Mouse (Mus musculus): ENCODE measurements around the gene Defb22. TPM values are rescaled to one million over a fixed set of nuclear protein-coding genes. Genes with fewer than 3 reads are reported as not detected.

The Defb22 gene
- polyA plus RNA-seq, 1 experiment from 2014 or later = not detected

DNA sequence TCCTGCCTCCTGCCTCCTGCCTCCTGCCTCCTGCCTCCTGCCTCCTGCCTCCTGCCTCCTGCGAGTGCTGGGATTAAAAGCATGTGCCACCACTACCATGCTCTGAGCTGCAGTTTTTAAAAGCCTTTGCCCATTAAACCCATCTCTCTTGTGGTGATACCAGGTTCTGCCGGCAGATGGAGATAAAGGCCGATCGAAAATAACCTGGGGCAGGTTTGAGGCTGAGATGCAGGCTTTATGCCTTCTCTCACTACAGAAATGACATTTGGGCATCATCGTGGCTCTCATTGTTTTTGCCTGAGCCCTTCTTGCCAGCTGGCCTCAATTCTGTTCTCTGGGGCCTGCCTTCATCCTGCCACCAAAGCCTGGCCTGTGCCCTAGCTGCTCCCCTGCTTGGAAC lies 39.7 kb downstream of the Defb22 start:
- no peaks in the 10 kb centered on the region for H3K36me3 ChIP-seq (ENCODE audit: control insufficient read depth, insufficient read depth)
- 5% methylated on average over 5 of the region's 5 CpGs for WGBS
- no peaks in the 10 kb centered on the region for H3K9me3 ChIP-seq (replicated peaks; ENCODE audit: control insufficient read depth, low read length)
- no peak overlapping the region for H3K27ac ChIP-seq (ENCODE audit: low read length)
- no peak overlapping the region for H3K9ac ChIP-seq (ENCODE audit: low read length)
- H3K27me3 ChIP-seq (ENCODE audit: control insufficient read depth, insufficient read depth, low read length) = no peaks in the 10 kb centered on the region
- peaks cover 14% of the 10 kb centered on the region for H3K4me1 ChIP-seq (ENCODE audit: control insufficient read depth, insufficient read depth, low read length)
- no peak overlapping the region for H3K4me2 ChIP-seq (ENCODE audit: low read depth, low read length)
- no peak for ATAC-seq (replicated peaks; ENCODE audit: extremely low read depth, insufficient read depth, low FRiP score)
- H3K4me3 ChIP-seq (ENCODE audit: low read length) = no peak overlapping the region

DNA sequence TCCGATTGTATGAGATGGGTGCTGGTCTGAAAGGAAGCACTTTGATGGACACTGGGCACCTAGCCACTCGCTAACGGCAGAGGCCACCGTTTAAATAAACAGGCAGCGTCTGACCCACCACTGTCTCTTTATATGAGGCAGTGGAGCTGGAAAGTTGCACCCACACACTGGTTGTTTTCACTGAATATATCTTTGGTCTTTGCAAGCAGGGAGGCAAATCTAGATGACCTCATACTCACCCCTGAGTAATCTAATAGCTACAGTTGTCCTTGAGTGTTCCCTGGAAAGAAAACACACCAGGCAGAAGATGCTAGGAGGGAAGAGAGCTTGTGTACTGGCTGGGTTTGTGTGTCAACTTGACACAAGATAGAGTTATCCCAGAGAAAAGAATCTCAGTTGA lies 42.5 kb downstream of the Defb22 start:
- H3K36me3 ChIP-seq (ENCODE audit: control insufficient read depth, insufficient read depth) = no peaks in the 10 kb centered on the region
- no peaks in the 10 kb centered on the region for H3K27me3 ChIP-seq (ENCODE audit: control insufficient read depth, insufficient read depth, low read length)
- no peak overlapping the region for H3K9ac ChIP-seq (ENCODE audit: low read length)

DNA sequence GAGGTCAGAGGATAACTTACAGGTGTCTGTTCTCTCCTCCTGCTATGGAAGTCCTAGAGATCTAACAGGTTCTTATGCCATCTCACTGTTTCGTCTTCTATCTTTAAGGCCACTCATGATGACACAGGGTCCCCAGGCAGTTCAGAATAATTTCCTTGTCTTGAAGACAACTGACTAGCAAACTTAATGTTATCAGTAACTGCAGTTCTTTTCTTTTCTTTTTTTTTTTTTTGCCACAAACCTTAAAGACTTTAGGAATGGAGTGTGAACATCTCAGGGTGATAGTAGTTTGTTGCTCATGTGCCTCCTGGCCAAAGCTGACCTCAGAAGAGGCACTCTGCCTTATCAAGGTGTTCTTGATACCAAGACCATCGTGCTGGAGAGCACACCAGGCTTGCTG lies 43.3 kb downstream of the Defb22 start:
- Histone ChIP-seq H3K36me3 (ENCODE audit: control insufficient read depth, insufficient read depth) (no peaks in the 10 kb centered on the region), H3K4me2 (ENCODE audit: low read depth, low read length) (no peak overlapping the region), H3K27me3 (ENCODE audit: control insufficient read depth, insufficient read depth, low read length) (no peaks in the 10 kb centered on the region), H3K9me3 (replicated peaks; ENCODE audit: control insufficient read depth, low read length) (no peaks in the 10 kb centered on the region), H3K4me1 (ENCODE audit: control insufficient read depth, insufficient read depth, low read length) (peaks cover 13% of the 10 kb centered on the region), H3K9ac (ENCODE audit: low read length) (no peak overlapping the region), H3K27ac (ENCODE audit: low read length) (no peak overlapping the region), H3K4me3 (ENCODE audit: low read length) (no peak overlapping the region)
- no peak for ATAC-seq (replicated peaks; ENCODE audit: extremely low read depth, insufficient read depth, low FRiP score)
- WGBS = 43% methylated on average over 2 of the region's 2 CpGs

More for the DNA sequence above, 42.5 kb downstream of the Defb22 start:
- H3K27ac ChIP-seq (ENCODE audit: low read length) = no peak overlapping the region
- WGBS = 15% methylated on average over 5 of the region's 5 CpGs
- ATAC-seq (replicated peaks; ENCODE audit: extremely low read depth, insufficient read depth, low FRiP score) = no peak
- no peaks in the 10 kb centered on the region for H3K9me3 ChIP-seq (replicated peaks; ENCODE audit: control insufficient read depth, low read length)
- no peak overlapping the region for H3K4me2 ChIP-seq (ENCODE audit: low read depth, low read length)
- H3K4me3 ChIP-seq (ENCODE audit: low read length) = no peak overlapping the region
- H3K4me1 ChIP-seq (ENCODE audit: control insufficient read depth, insufficient read depth, low read length) = peaks cover 13% of the 10 kb centered on the region

DNA sequence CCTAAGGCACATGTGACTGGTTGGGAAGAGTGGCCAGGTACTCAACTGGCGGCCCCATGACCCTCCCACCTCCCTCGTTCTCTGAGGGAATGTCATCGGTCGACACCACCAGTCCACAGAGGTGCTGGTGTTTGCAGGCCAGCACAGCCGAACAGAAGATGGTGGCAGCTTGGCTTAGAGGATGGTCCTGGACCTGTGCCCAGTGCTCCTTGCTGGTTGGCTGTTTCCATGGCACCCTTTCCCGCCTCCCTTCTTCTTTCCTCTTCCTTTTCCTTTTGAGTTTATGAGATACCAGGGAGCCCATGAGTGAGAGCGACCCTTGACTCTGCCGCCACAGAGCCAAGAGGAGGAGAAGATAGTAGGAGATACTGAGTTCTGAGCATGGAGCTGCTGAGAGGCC lies 46.7 kb downstream of the Defb22 start:
- Histone ChIP-seq H3K4me3 (ENCODE audit: low read length) (no peak overlapping the region), H3K9ac (ENCODE audit: low read length) (no peak overlapping the region), H3K4me1 (ENCODE audit: control insufficient read depth, insufficient read depth, low read length) (peaks cover 13% of the 10 kb centered on the region), H3K4me2 (ENCODE audit: low read depth, low read length) (no peak overlapping the region), H3K27ac (ENCODE audit: low read length) (no peak overlapping the region), H3K9me3 (replicated peaks; ENCODE audit: control insufficient read depth, low read length) (no peaks in the 10 kb centered on the region), H3K27me3 (ENCODE audit: control insufficient read depth, insufficient read depth, low read length) (no peaks in the 10 kb centered on the region), H3K36me3 (ENCODE audit: control insufficient read depth, insufficient read depth) (no peaks in the 10 kb centered on the region)
- no peak for ATAC-seq (replicated peaks; ENCODE audit: extremely low read depth, insufficient read depth, low FRiP score)
- 77% methylated on average over 8 of the region's 8 CpGs for WGBS

DNA sequence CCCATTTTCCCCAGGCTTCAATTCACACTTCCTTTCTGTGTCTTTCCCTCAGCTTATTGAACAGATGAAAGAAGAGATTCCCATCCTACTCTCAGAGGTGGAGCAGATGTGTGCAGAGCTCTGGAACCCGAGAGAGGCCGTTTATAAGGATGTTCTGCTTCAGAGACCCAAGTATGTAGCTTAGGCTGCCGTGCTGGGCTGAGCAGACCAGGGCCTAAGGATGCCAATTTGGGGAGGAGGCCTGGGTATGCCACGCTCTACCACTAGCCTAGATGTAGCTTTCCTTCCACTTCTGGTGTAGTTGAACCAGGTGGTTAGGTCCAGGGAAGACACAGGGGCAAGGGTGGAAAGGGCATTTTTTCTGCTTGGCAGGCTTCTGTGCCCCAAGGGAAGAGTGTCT lies 47.6 kb downstream of the Defb22 start:
- Histone ChIP-seq H3K9me3 (replicated peaks; ENCODE audit: control insufficient read depth, low read length) (no peaks in the 10 kb centered on the region), H3K36me3 (ENCODE audit: control insufficient read depth, insufficient read depth) (no peaks in the 10 kb centered on the region), H3K27me3 (ENCODE audit: control insufficient read depth, insufficient read depth, low read length) (no peaks in the 10 kb centered on the region), H3K4me2 (ENCODE audit: low read depth, low read length) (no peak overlapping the region), H3K4me3 (ENCODE audit: low read length) (no peak overlapping the region), H3K27ac (ENCODE audit: low read length) (no peak overlapping the region), H3K9ac (ENCODE audit: low read length) (no peak overlapping the region), H3K4me1 (ENCODE audit: control insufficient read depth, insufficient read depth, low read length) (peaks cover 13% of the 10 kb centered on the region)
- whole genome bisulfite sequencing = 81% methylated on average over 4 of the region's 4 CpGs
- no peak for ATAC-seq (replicated peaks; ENCODE audit: extremely low read depth, insufficient read depth, low FRiP score)

DNA sequence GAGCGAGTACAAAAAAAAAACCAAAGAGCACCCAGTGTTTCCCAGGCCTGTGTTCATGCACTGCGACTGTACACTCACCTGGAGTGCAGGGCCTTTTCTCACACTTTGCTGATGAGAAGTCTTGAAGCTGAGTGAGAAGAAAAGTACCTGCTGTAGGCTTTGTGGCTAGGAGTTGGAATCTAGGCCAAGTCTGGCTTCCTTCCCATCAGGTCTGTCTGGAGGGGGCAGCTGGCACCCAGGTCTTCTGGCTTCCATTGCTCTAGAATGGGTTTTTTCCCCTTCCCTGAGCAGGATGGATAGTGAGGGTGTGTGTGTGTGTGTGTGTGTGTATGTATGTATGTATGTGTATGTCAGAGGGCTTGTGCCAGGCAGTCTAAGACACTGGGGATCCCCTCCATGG lies 50.1 kb downstream of the Defb22 start:
- Histone ChIP-seq H3K4me3 (ENCODE audit: low read length) (no peak overlapping the region), H3K36me3 (ENCODE audit: control insufficient read depth, insufficient read depth) (no peaks in the 10 kb centered on the region), H3K27ac (ENCODE audit: low read length) (no peak overlapping the region), H3K4me2 (ENCODE audit: low read depth, low read length) (no peak overlapping the region), H3K9me3 (replicated peaks; ENCODE audit: control insufficient read depth, low read length) (no peaks in the 10 kb centered on the region), H3K9ac (ENCODE audit: low read length) (no peak overlapping the region), H3K27me3 (ENCODE audit: control insufficient read depth, insufficient read depth, low read length) (no peaks in the 10 kb centered on the region), H3K4me1 (ENCODE audit: control insufficient read depth, insufficient read depth, low read length) (peaks cover 20% of the 10 kb centered on the region)
- no peak for ATAC-seq (replicated peaks; ENCODE audit: extremely low read depth, insufficient read depth, low FRiP score)
- 82% methylated on average over 2 of the region's 2 CpGs for WGBS

DNA sequence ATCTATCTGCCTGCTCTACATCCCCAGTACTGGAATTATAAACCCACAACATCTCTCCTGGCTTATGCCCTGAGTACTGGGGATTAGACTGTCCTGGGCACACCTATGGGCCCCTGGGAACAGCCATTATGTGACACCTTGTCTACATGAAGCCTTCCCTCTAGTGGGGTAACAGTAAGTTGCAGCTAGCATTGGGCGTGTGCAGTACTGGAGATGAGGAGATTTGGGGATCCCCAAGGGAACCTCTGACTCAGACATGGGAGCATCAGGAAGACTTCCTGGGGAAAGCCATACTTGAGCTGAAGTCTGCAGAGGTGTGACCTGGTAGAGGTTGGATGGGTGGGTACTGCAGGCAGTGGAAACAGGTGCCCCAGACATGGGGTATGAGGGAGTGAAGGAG lies 51.0 kb downstream of the Defb22 start:
- H3K36me3 ChIP-seq (ENCODE audit: control insufficient read depth, insufficient read depth) = no peaks in the 10 kb centered on the region
- H3K27me3 ChIP-seq (ENCODE audit: control insufficient read depth, insufficient read depth, low read length) = no peaks in the 10 kb centered on the region
- no peak overlapping the region for H3K4me2 ChIP-seq (ENCODE audit: low read depth, low read length)
- 78% methylated on average over 1 of the region's 1 CpGs for WGBS
- H3K4me1 ChIP-seq (ENCODE audit: control insufficient read depth, insufficient read depth, low read length) = peaks cover 18% of the 10 kb centered on the region
- H3K4me3 ChIP-seq (ENCODE audit: low read length) = no peak overlapping the region
- no peak overlapping the region for H3K9ac ChIP-seq (ENCODE audit: low read length)
- ATAC-seq (replicated peaks; ENCODE audit: extremely low read depth, insufficient read depth, low FRiP score) = no peak
- H3K27ac ChIP-seq (ENCODE audit: low read length) = no peak overlapping the region
- H3K9me3 ChIP-seq (replicated peaks; ENCODE audit: control insufficient read depth, low read length) = no peaks in the 10 kb centered on the region

DNA sequence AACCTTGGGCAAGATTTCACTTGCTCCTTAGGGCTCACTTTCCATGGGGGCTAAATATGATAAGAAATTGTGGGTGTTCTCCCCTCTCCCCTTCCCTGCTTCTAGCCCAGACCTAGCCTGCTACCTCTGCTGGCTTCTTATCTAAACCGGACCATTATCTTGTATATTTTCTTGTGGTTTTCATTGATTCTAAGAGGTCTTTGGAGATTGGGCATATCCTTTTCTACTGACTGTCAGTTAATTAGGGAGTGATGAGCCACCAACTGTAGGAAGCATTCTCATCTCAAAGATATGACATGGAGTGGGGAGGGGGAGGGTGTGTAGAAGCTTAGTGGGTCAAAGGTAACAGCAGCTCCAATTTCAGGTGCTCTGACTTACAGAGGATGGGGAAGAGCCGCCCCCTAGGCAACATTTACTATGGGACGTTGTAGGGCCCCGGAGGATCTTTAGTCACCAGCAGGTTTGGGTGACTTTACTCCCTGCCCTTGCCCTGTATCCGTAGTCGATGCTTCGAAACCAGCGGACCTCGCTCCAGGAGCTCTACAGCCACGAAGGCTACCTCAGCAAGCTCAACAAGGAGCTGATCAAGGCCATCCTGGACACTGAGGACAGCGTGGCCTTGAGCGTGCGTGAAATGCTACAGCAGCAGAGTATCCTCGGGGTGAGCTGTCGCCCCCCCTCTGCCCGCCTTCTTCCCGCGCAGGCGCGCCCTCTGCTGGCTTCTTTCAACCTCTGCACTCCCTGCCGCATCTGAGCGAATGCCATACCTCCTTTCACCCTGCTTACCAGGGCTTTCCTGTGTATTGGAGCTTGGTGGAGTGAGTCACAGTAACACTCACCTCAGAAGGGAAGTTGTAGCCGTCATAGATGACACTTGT lies 52.7 kb downstream of the Defb22 start:
- Histone ChIP-seq H3K9me3 (replicated peaks; ENCODE audit: control insufficient read depth, low read length) (no peaks in the 10 kb centered on the region), H3K4me2 (ENCODE audit: low read depth, low read length) (peak overlapping the region; percentile 77), H3K27me3 (ENCODE audit: control insufficient read depth, insufficient read depth, low read length) (no peaks in the 10 kb centered on the region), H3K36me3 (ENCODE audit: control insufficient read depth, insufficient read depth) (no peaks in the 10 kb centered on the region), H3K27ac (ENCODE audit: low read length) (peak overlapping the region; percentile 97), H3K9ac (ENCODE audit: low read length) (peak overlapping the region; percentile 78), H3K4me1 (ENCODE audit: control insufficient read depth, insufficient read depth, low read length) (peaks cover 18% of the 10 kb centered on the region), H3K4me3 (ENCODE audit: low read length) (peak overlapping the region; percentile 43)
- WGBS = 3% methylated on average over 23 of the region's 23 CpGs
- ATAC-seq (replicated peaks; ENCODE audit: extremely low read depth, insufficient read depth, low FRiP score) = peak; percentile 75

DNA sequence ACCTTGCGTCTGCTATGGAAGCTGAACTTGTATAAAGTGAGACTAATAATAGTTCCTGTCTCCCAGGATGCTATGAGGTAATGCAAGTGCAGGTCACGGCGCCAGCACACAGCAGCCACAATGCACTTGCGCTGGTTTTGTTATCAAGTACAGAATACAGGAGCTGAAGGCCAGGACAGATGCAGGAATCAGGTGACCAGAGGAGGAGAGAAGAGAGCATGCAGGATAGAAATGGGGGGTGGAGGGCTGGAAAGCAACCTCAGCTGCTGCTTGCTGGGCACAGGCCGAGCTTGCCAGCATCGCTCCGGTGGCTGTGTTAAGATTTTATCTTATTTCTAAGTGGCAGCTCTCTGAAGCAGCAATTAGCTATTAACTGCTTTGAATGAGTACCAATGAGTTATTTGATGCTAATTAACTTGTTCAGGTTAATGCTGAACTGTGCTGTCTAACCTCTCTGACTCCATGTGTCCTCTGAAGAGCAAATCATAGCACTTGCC lies 53.5 kb downstream of the Defb22 start:
- no peak overlapping the region for H3K4me3 ChIP-seq (ENCODE audit: low read length)
- 37% methylated on average over 7 of the region's 7 CpGs for WGBS
- H3K4me2 ChIP-seq (ENCODE audit: low read depth, low read length) = peak overlapping the region; percentile 77
- no peaks in the 10 kb centered on the region for H3K9me3 ChIP-seq (replicated peaks; ENCODE audit: control insufficient read depth, low read length)
- H3K36me3 ChIP-seq (ENCODE audit: control insufficient read depth, insufficient read depth) = no peaks in the 10 kb centered on the region
- peak overlapping the region; percentile 78 for H3K9ac ChIP-seq (ENCODE audit: low read length)
- peak overlapping the region; percentile 97 for H3K27ac ChIP-seq (ENCODE audit: low read length)
- ATAC-seq (replicated peaks; ENCODE audit: extremely low read depth, insufficient read depth, low FRiP score) = peak; percentile 88
- H3K4me1 ChIP-seq (ENCODE audit: control insufficient read depth, insufficient read depth, low read length) = peaks cover 18% of the 10 kb centered on the region
- no peaks in the 10 kb centered on the region for H3K27me3 ChIP-seq (ENCODE audit: control insufficient read depth, insufficient read depth, low read length)

Data from heart, embryonic 16.5 days (tissue).